Mouse (Mus musculus): Measurements from ENCODE around the gene Mfsd4b5. TPM values are rescaled to one million over a fixed set of nuclear protein-coding genes. Genes with fewer than 3 reads are reported as not detected.
A peak's percentile ranks its signal among the peaks of the same experiment; 100 is the strongest.
"Not testable (repeated sequence)": the region's sequence is repeated elsewhere in the genome, so short reads cannot be mapped to it uniquely, and the experiment has no call there.

The Mfsd4b5 gene
- polyA plus RNA-seq, 1 experiment from 2014 or later = 0.08 TPM

GRCm38 (mm10) chr10:39956340-39956878 is 30.0 kb downstream of the Mfsd4b5 start:
- no peak overlapping the region for H3K4me2 ChIP-seq (replicated peaks)
- WGBS = 69% methylated on average over 2 of the region's 2 CpGs
- H3K9me3 ChIP-seq (ENCODE audit: control insufficient read depth, low read length) = no peaks in the 10 kb centered on the region
- peaks cover 5% of the 10 kb centered on the region; the same call in 1 of the 2 replicates for H3K27me3 ChIP-seq (ENCODE audit: control insufficient read depth, insufficient read depth, low read length)
- no peaks in the 10 kb centered on the region for H3K36me3 ChIP-seq (replicated peaks; ENCODE audit: control insufficient read depth, insufficient read depth)
- DNase-seq (ENCODE audit: low spot score) (no peak), ATAC-seq (ENCODE audit: low FRiP score) (no peak)
- H3K4me3 ChIP-seq (replicated peaks; ENCODE audit: low read length) = no peak overlapping the region
- H3K4me1 ChIP-seq (replicated peaks; ENCODE audit: control insufficient read depth, insufficient read depth, low read length) = peaks cover 3% of the 10 kb centered on the region; the same call in 1 of the 2 replicates
- no peak overlapping the region for H3K27ac ChIP-seq
- no peak overlapping the region for H3K9ac ChIP-seq

- Histone ChIP-seq H3K4me3 (replicated peaks; ENCODE audit: low read length) (no peak overlapping the region), H3K36me3 (replicated peaks; ENCODE audit: control insufficient read depth, insufficient read depth) (no peaks in the 10 kb centered on the region), H3K27me3 (ENCODE audit: control insufficient read depth, insufficient read depth, low read length) (peaks cover 5% of the 10 kb centered on the region; the same call in 1 of the 2 replicates), H3K4me2 (replicated peaks) (no peak overlapping the region), H3K4me1 (replicated peaks; ENCODE audit: control insufficient read depth, insufficient read depth, low read length) (0 out of 2 replicates have a peak, but pooled peaks cover 3% of the 10 kb centered on the region), H3K9ac (no peak overlapping the region), H3K27ac (no peak overlapping the region), H3K9me3 (ENCODE audit: control insufficient read depth, low read length) (no peaks in the 10 kb centered on the region)
- 83% methylated on average over 2 of the region's 2 CpGs for WGBS
- ATAC-seq (ENCODE audit: low FRiP score) (no peak), DNase-seq (ENCODE audit: low spot score) (no peak)
Measured at GRCm38 (mm10) chr10:39955163-39955562, 31.3 kb downstream of the Mfsd4b5 start.

GRCm38 (mm10) chr10:39949377-39949954 is 37.0 kb downstream of the Mfsd4b5 start:
- Histone ChIP-seq H3K27ac (no peak overlapping the region), H3K36me3 (replicated peaks; ENCODE audit: control insufficient read depth, insufficient read depth) (no peaks in the 10 kb centered on the region), H3K9ac (no peak overlapping the region), H3K4me2 (replicated peaks) (no peak overlapping the region), H3K27me3 (ENCODE audit: control insufficient read depth, insufficient read depth, low read length) (no peaks in the 10 kb centered on the region), H3K4me1 (replicated peaks; ENCODE audit: control insufficient read depth, insufficient read depth, low read length) (no peaks in the 10 kb centered on the region), H3K9me3 (ENCODE audit: control insufficient read depth, low read length) (no peaks in the 10 kb centered on the region), H3K4me3 (replicated peaks; ENCODE audit: low read length) (no peak overlapping the region)
- no peak for ATAC-seq (ENCODE audit: low FRiP score)
- 93% methylated on average over 2 of the region's 2 CpGs for WGBS
- no peak for DNase-seq (ENCODE audit: low spot score)

GRCm38 (mm10) chr10:39947195-39947594 is 39.3 kb downstream of the Mfsd4b5 start:
- H3K27ac ChIP-seq; H3K4me1 ChIP-seq (replicated peaks; ENCODE audit: control insufficient read depth, insufficient read depth, low read length); H3K4me2 ChIP-seq (replicated peaks); H3K4me3 ChIP-seq (replicated peaks; ENCODE audit: low read length); H3K36me3 ChIP-seq (replicated peaks; ENCODE audit: control insufficient read depth, insufficient read depth); H3K9ac ChIP-seq; DNase-seq (ENCODE audit: low spot score); H3K27me3 ChIP-seq (ENCODE audit: control insufficient read depth, insufficient read depth, low read length); H3K9me3 ChIP-seq (ENCODE audit: control insufficient read depth, low read length); ATAC-seq (ENCODE audit: low FRiP score): not testable (repeated sequence)
- WGBS = 80% methylated on average over 3 of the region's 3 CpGs

GRCm38 (mm10) chr10:39936553-39936952 is 49.9 kb downstream of the Mfsd4b5 start:
- DNase-seq (ENCODE audit: low spot score) = no peak
- ATAC-seq (ENCODE audit: low FRiP score) = no peak
- H3K4me1 ChIP-seq (replicated peaks; ENCODE audit: control insufficient read depth, insufficient read depth, low read length) = no peaks in the 10 kb centered on the region
- 86% methylated on average over 7 of the region's 7 CpGs for WGBS
- no peaks in the 10 kb centered on the region for H3K27me3 ChIP-seq (ENCODE audit: control insufficient read depth, insufficient read depth, low read length)
- no peak overlapping the region for H3K27ac ChIP-seq
- no peak overlapping the region for H3K4me3 ChIP-seq (replicated peaks; ENCODE audit: low read length)
- no peaks in the 10 kb centered on the region for H3K9me3 ChIP-seq (ENCODE audit: control insufficient read depth, low read length)
- H3K9ac ChIP-seq = no peak overlapping the region
- H3K4me2 ChIP-seq (replicated peaks) = no peak overlapping the region
- H3K36me3 ChIP-seq (replicated peaks; ENCODE audit: control insufficient read depth, insufficient read depth) = no peaks in the 10 kb centered on the region

- DNase-seq (ENCODE audit: low spot score) = peak; percentile 33
Measured at GRCm38 (mm10) chr10:39926616-39927139, 59.8 kb downstream of the Mfsd4b5 start, which contains the start of gene Mfsd4b2. TSS of gene Mfsd4b2 (minus strand) at chr10:39926923.

GRCm38 (mm10) chr10:39924556-39924955 is 61.9 kb downstream of the Mfsd4b5 start:
- DNase-seq (ENCODE audit: low spot score); H3K9ac ChIP-seq; H3K4me1 ChIP-seq (replicated peaks; ENCODE audit: control insufficient read depth, insufficient read depth, low read length); ATAC-seq (ENCODE audit: low FRiP score); H3K27ac ChIP-seq; H3K4me3 ChIP-seq (replicated peaks; ENCODE audit: low read length); H3K36me3 ChIP-seq (replicated peaks; ENCODE audit: control insufficient read depth, insufficient read depth); H3K4me2 ChIP-seq (replicated peaks); H3K9me3 ChIP-seq (ENCODE audit: control insufficient read depth, low read length): not testable (repeated sequence)
- 75% methylated on average over 8 of the region's 8 CpGs for WGBS
- peaks cover 18% of the 10 kb centered on the region for H3K27me3 ChIP-seq (ENCODE audit: control insufficient read depth, insufficient read depth, low read length)

More at GRCm38 (mm10) chr10:39926616-39927139, 59.8 kb downstream of the Mfsd4b5 start, which contains the start of gene Mfsd4b2:
- peaks cover 18% of the 10 kb centered on the region for H3K27me3 ChIP-seq (ENCODE audit: control insufficient read depth, insufficient read depth, low read length)
- no peaks in the 10 kb centered on the region for H3K9me3 ChIP-seq (ENCODE audit: control insufficient read depth, low read length)
- H3K27ac ChIP-seq = no peak within 1 kb of the TSS
- peak within 1 kb of the TSS; percentile 41 for H3K4me3 ChIP-seq (replicated peaks; ENCODE audit: low read length)
- no peaks in the 10 kb centered on the region for H3K36me3 ChIP-seq (replicated peaks; ENCODE audit: control insufficient read depth, insufficient read depth)
- peak within 1 kb of the TSS; percentile 73 for H3K4me2 ChIP-seq (replicated peaks)
- 3% methylated on average over 39 of the region's 41 CpGs for WGBS
- H3K4me1 ChIP-seq (replicated peaks; ENCODE audit: control insufficient read depth, insufficient read depth, low read length) = peaks cover 7% of the 10 kb centered on the region; the same call in 1 of the 2 replicates
- peak; percentile 57; the same call in 1 of the 2 replicates for ATAC-seq (ENCODE audit: low FRiP score)
- peak within 1 kb of the TSS; percentile 53 for H3K9ac ChIP-seq

- no peak overlapping the region for H3K4me2 ChIP-seq (replicated peaks)
- no peaks in the 10 kb centered on the region for H3K36me3 ChIP-seq (replicated peaks; ENCODE audit: control insufficient read depth, insufficient read depth)
- H3K9ac ChIP-seq = no peak overlapping the region
- no peak overlapping the region for H3K4me3 ChIP-seq (replicated peaks; ENCODE audit: low read length)
- ATAC-seq (ENCODE audit: low FRiP score) (no peak), DNase-seq (ENCODE audit: low spot score) (no peak)
- H3K27me3 ChIP-seq (ENCODE audit: control insufficient read depth, insufficient read depth, low read length) = no peaks in the 10 kb centered on the region
- no peaks in the 10 kb centered on the region for H3K9me3 ChIP-seq (ENCODE audit: control insufficient read depth, low read length)
- no peak overlapping the region for H3K27ac ChIP-seq
- H3K4me1 ChIP-seq (replicated peaks; ENCODE audit: control insufficient read depth, insufficient read depth, low read length) = no peaks in the 10 kb centered on the region
Measured at GRCm38 (mm10) chr10:39912616-39913015, 73.8 kb downstream of the Mfsd4b5 start.

GRCm38 (mm10) chr10:39908768-39909441 is 77.5 kb downstream of the Mfsd4b5 start:
- Histone ChIP-seq H3K4me2 (replicated peaks) (no peak overlapping the region), H3K27me3 (ENCODE audit: control insufficient read depth, insufficient read depth, low read length) (no peaks in the 10 kb centered on the region), H3K4me3 (replicated peaks; ENCODE audit: low read length) (no peak overlapping the region), H3K9ac (no peak overlapping the region), H3K4me1 (replicated peaks; ENCODE audit: control insufficient read depth, insufficient read depth, low read length) (no peaks in the 10 kb centered on the region), H3K9me3 (ENCODE audit: control insufficient read depth, low read length) (no peaks in the 10 kb centered on the region), H3K27ac (no peak overlapping the region), H3K36me3 (replicated peaks; ENCODE audit: control insufficient read depth, insufficient read depth) (no peaks in the 10 kb centered on the region)
- WGBS = 70% methylated on average over 13 of the region's 13 CpGs
- DNase-seq (ENCODE audit: low spot score) (no peak), ATAC-seq (ENCODE audit: low FRiP score) (no peak)

All from hindbrain, embryonic 14.5 days (tissue).